Mouse (Mus musculus) intestine, embryonic 15.5 days (tissue): ENCODE measurements at regions not wholly inside any gene's neighbourhood (a gene's known extent, or its start where the extent isn't known, plus 50 kb on each side); places are given as distances from the start of the nearest gene placed in this dataset.

ENCODE experiments used
- ATAC-seq: fragments of 200-750 bp; cut with Nextera tagmentation; 2 replicates; pipeline ENCODE4 v1.8.0; 2017; ENCODE audit warnings: moderate TSS enrichment, moderate library complexity
- H3K27ac ChIP-seq: fragments of 300-500 bp; sonication (generic); 2 replicates; pipeline ENCODE4 v1.5.1; 2015; ENCODE audit warnings: mild to moderate bottlenecking, inconsistent platforms
- H3K27me3 ChIP-seq: fragments of 300-500 bp; sonication (generic); replicated peaks from 2 replicates; pipeline ENCODE4 v1.6.1; 2015; ENCODE audit warnings: inconsistent platforms
- H3K36me3 ChIP-seq: fragments of 300-500 bp; sonication (generic); 2 replicates; pipeline ENCODE4 v1.6.1; 2015; ENCODE audit warnings: inconsistent platforms
- H3K4me1 ChIP-seq: fragments of 300-500 bp; sonication (generic); replicated peaks from 2 replicates; pipeline ENCODE4 v1.6.1; 2015; ENCODE audit warnings: inconsistent platforms
- H3K4me2 ChIP-seq: fragments of 300-500 bp; sonication (generic); replicated peaks from 2 replicates; pipeline ENCODE4 v1.6.1; 2015; ENCODE audit warnings: mild to moderate bottlenecking, inconsistent platforms
- H3K4me3 ChIP-seq: fragments of 300-500 bp; sonication (generic); replicated peaks from 2 replicates; pipeline ENCODE4 v1.5.1; 2015; ENCODE audit warnings: inconsistent platforms
- H3K9ac ChIP-seq: fragments of 300-500 bp; sonication (generic); 2 replicates; pipeline ENCODE4 v1.6.1; 2015; ENCODE audit warnings: inconsistent platforms
- H3K9me3 ChIP-seq: fragments of 300-500 bp; sonication (generic); 2 replicates; pipeline ENCODE4 v1.6.1; 2016; ENCODE audit warnings: inconsistent platforms
- WGBS: fragments of 180-500 bp; shearing (Covaris S2); methylation state at CpG from one replicate; pipeline ENCODE4 v1.1.7; 2015; 5-methylcytosine and 5-hydroxymethylcytosine counted together

GRCm38 (mm10) chr8:115897521-115898178, 190.1 kb upstream of the Maf start:
- WGBS, result 55% methylated on average over 6 of the region's 6 CpGs
- no peaks in the 10 kb centered on the region for H3K9me3 ChIP-seq
- 0 out of 2 replicates have a peak overlapping the region, but pooled peaks have one; percentile 40 for H3K27ac ChIP-seq
- H3K9ac ChIP-seq, result no peak overlapping the region
- peak; percentile 53; the same call in 1 of the 2 replicates for ATAC-seq
- H3K36me3 ChIP-seq, result no peaks in the 10 kb centered on the region
- no peak overlapping the region for H3K4me2 ChIP-seq
- H3K27me3 ChIP-seq, result no peaks in the 10 kb centered on the region
- H3K4me3 ChIP-seq, result no peak overlapping the region
- no peaks in the 10 kb centered on the region for H3K4me1 ChIP-seq

DNA sequence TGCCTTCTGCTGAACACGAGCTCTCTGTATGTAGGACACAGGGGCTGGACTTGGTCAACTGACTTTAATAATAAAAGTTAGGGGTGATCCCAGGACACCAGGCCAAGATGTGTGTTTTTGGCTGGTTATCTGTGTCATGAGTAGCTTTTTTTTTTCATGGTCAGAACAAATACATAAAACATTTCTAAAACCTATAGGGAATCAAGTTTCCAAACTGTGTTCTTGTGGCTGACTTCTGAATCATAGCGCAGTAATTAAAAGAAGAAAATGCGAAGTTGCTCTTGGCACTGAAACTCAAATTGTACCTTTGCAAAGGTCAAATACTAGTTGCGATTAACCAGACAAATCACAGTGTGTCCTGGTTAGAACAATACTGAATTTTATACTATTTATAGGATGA, 189.5 kb upstream of the Maf start:
- Histone ChIP-seq H3K36me3 (no peaks in the 10 kb centered on the region), H3K27ac (no peak overlapping the region), H3K4me3 (no peak overlapping the region), H3K4me2 (no peak overlapping the region), H3K4me1 (no peaks in the 10 kb centered on the region), H3K9ac (no peak overlapping the region), H3K27me3 (no peaks in the 10 kb centered on the region), H3K9me3 (no peaks in the 10 kb centered on the region)
- no peak for ATAC-seq
- WGBS, result 79% methylated on average over 4 of the region's 4 CpGs

GRCm38 (mm10) chr8:115896066-115896465, 188.5 kb upstream of the Maf start:
- Histone ChIP-seq H3K27me3 (no peaks in the 10 kb centered on the region), H3K27ac (no peak overlapping the region), H3K4me3 (no peak overlapping the region), H3K4me1 (no peaks in the 10 kb centered on the region), H3K9me3 (no peaks in the 10 kb centered on the region), H3K9ac (no peak overlapping the region), H3K4me2 (no peak overlapping the region), H3K36me3 (no peaks in the 10 kb centered on the region)
- WGBS, result 94% methylated on average over 4 of the region's 4 CpGs
- no peak for ATAC-seq

DNA sequence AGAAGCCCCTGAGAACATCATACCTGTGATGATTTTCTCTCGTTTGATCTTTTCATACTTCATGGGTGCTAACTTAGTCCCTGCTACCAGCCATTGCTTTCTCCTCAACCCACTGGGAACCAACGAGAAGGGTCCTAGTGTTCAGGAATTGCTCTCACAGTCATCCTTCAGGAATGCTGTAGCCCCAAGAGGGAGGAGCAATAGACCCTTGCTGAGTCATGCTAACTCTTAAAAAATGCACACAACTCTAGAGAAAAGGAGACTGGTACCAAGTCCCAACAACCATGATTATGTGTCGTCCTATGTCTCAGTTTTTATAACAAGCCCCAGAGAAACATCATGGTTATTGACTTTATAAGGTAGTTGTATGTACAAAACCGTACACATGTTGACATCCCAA, 180.7 kb upstream of the Maf start:
- no peaks in the 10 kb centered on the region for H3K27me3 ChIP-seq
- no peak overlapping the region for H3K9ac ChIP-seq
- H3K4me1 ChIP-seq, result no peaks in the 10 kb centered on the region
- no peak overlapping the region for H3K4me2 ChIP-seq
- no peak overlapping the region for H3K4me3 ChIP-seq
- H3K36me3 ChIP-seq, result no peaks in the 10 kb centered on the region
- 79% methylated on average over 4 of the region's 4 CpGs for WGBS
- no peak overlapping the region for H3K27ac ChIP-seq
- no peak for ATAC-seq
- H3K9me3 ChIP-seq, result no peaks in the 10 kb centered on the region

DNA sequence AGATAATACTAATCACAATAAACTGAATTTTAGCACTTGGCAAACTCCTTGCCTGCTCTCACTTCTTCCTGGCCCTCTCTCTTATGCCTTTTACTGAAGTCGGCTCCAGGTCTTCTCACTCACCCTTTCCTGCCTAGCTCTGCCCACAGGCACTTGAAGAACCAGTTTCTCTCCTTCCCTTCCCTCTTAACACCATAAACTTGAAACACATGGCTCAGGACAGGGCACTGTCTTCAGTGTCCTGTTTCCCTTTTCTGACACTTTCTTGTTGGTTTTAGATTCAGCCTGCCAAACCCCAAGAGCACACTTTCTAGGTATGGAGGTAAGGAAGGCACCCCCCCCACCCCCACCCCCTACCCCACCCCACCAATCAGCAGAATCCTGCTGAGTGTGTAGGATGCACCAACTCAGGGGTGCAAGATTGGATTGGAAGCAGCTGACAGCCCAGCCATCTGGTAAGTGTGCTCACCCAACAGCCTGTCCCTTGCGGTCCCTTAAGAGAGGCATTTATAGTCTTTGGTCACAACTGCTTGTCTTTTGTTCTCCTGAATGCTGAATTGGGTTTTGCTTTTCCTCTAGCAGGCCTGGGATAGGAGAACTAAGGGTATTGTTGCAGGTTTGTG, 177.6 kb upstream of the Maf start:
- Histone ChIP-seq H3K36me3 (no peaks in the 10 kb centered on the region), H3K4me1 (no peaks in the 10 kb centered on the region), H3K9ac (no peak overlapping the region), H3K27me3 (no peaks in the 10 kb centered on the region), H3K4me2 (no peak overlapping the region), H3K27ac (no peak overlapping the region), H3K4me3 (no peak overlapping the region), H3K9me3 (no peaks in the 10 kb centered on the region)
- 54% methylated on average over 2 of the region's 2 CpGs for WGBS
- ATAC-seq, result peak; percentile 92

- H3K27me3 ChIP-seq, result no peaks in the 10 kb centered on the region
- H3K4me1 ChIP-seq, result no peaks in the 10 kb centered on the region
- 40% methylated on average over 3 of the region's 3 CpGs for WGBS
- H3K4me2 ChIP-seq, result no peak overlapping the region
- H3K4me3 ChIP-seq, result no peak overlapping the region
- no peak for ATAC-seq
- no peak overlapping the region for H3K9ac ChIP-seq
- H3K27ac ChIP-seq, result no peak overlapping the region
- no peaks in the 10 kb centered on the region for H3K36me3 ChIP-seq
- no peaks in the 10 kb centered on the region for H3K9me3 ChIP-seq
Measured at GRCm38 (mm10) chr8:115883808-115884207, 176.2 kb upstream of the Maf start.

GRCm38 (mm10) chr8:115881881-115882280, 174.3 kb upstream of the Maf start:
- no peak overlapping the region for H3K27ac ChIP-seq
- H3K27me3 ChIP-seq, result no peaks in the 10 kb centered on the region
- no peaks in the 10 kb centered on the region for H3K36me3 ChIP-seq
- H3K9me3 ChIP-seq, result no peaks in the 10 kb centered on the region
- 89% methylated on average over 8 of the region's 8 CpGs for WGBS
- H3K9ac ChIP-seq, result no peak overlapping the region
- H3K4me3 ChIP-seq, result no peak overlapping the region
- no peaks in the 10 kb centered on the region for H3K4me1 ChIP-seq
- no peak overlapping the region for H3K4me2 ChIP-seq
- no peak for ATAC-seq

GRCm38 (mm10) chr8:115874789-115875188, 167.2 kb upstream of the Maf start:
- Histone ChIP-seq H3K27ac (0 out of 2 replicates have a peak overlapping the region, but pooled peaks have one; percentile 40), H3K4me2 (no peak overlapping the region), H3K9ac (no peak overlapping the region), H3K4me1 (0 out of 2 replicates have a peak, but pooled peaks cover 3% of the 10 kb centered on the region), H3K27me3 (no peaks in the 10 kb centered on the region), H3K9me3 (no peaks in the 10 kb centered on the region), H3K4me3 (no peak overlapping the region), H3K36me3 (no peaks in the 10 kb centered on the region)
- peak; percentile 63 for ATAC-seq
- WGBS, result 31% methylated on average over 7 of the region's 7 CpGs

DNA sequence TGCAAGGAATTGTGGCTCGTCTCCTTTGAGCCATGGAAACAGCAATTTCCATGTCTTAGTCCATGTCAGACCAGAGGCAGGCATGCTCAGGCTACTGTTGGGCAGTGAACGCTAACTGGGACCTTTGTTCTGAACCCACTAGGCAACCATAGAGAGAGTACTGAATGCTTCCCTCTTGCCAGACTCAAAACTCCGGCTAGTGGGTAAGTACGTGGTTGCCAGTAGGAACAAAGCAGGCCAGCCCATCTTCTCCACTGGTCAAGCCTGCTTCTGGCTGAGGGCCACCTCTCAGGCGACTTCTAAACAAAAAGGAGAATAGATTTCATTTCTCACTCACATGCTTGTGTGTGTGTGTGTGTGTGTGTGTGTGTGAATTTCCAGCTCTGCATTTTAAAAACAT, 163.8 kb upstream of the Maf start:
- Histone ChIP-seq H3K9ac (no peak overlapping the region), H3K27ac (no peak overlapping the region), H3K36me3 (no peaks in the 10 kb centered on the region), H3K4me1 (0 out of 2 replicates have a peak, but pooled peaks cover 3% of the 10 kb centered on the region), H3K9me3 (no peaks in the 10 kb centered on the region), H3K4me2 (no peak overlapping the region), H3K27me3 (no peaks in the 10 kb centered on the region), H3K4me3 (no peak overlapping the region)
- ATAC-seq, result no peak
- 65% methylated on average over 5 of the region's 5 CpGs for WGBS

GRCm38 (mm10) chr8:115861381-115861780, 153.8 kb upstream of the Maf start:
- Histone ChIP-seq H3K4me2 (no peak overlapping the region), H3K4me3 (no peak overlapping the region), H3K27ac (no peak overlapping the region), H3K9me3 (no peaks in the 10 kb centered on the region), H3K4me1 (0 out of 2 replicates have a peak, but pooled peaks cover 3% of the 10 kb centered on the region), H3K9ac (no peak overlapping the region), H3K27me3 (no peaks in the 10 kb centered on the region), H3K36me3 (no peaks in the 10 kb centered on the region)
- WGBS, result 65% methylated on average over 3 of the region's 3 CpGs
- ATAC-seq, result no peak

GRCm38 (mm10) chr8:115859406-115859805, 151.8 kb upstream of the Maf start:
- WGBS, result 76% methylated on average over 8 of the region's 8 CpGs
- Histone ChIP-seq H3K9me3 (no peaks in the 10 kb centered on the region), H3K4me1 (0 out of 2 replicates have a peak, but pooled peaks cover 3% of the 10 kb centered on the region), H3K9ac (no peak overlapping the region), H3K36me3 (no peaks in the 10 kb centered on the region), H3K27ac (no peak overlapping the region), H3K4me3 (no peak overlapping the region), H3K27me3 (no peaks in the 10 kb centered on the region), H3K4me2 (no peak overlapping the region)
- no peak for ATAC-seq

- WGBS, result 90% methylated on average over 10 of the region's 10 CpGs
- ATAC-seq, result no peak
- H3K4me2 ChIP-seq, result no peak overlapping the region
- 0 out of 2 replicates have a peak, but pooled peaks cover 3% of the 10 kb centered on the region for H3K4me1 ChIP-seq
- no peak overlapping the region for H3K27ac ChIP-seq
- H3K36me3 ChIP-seq, result no peaks in the 10 kb centered on the region
- no peaks in the 10 kb centered on the region for H3K27me3 ChIP-seq
- H3K9me3 ChIP-seq, result no peaks in the 10 kb centered on the region
- no peak overlapping the region for H3K4me3 ChIP-seq
- H3K9ac ChIP-seq, result no peak overlapping the region
Measured at GRCm38 (mm10) chr8:115856816-115857215, 149.2 kb upstream of the Maf start.
